Mouse (Mus musculus) limb, embryonic 10.5 days (tissue): ENCODE measurements around the gene Krt33a. TPM values are rescaled to one million over a fixed set of nuclear protein-coding genes. Genes with fewer than 3 reads are reported as not detected.

Experiments used
- DNase-seq: peaks from one replicate; pipeline ENCODE4 v3.0.0-alpha.2; 2017; ENCODE audit warnings: low spot score
- H3K27ac ChIP-seq: fragments of 300-500 bp; sonication (generic); 2 replicates; pipeline ENCODE4 v1.5.1; 2016; ENCODE audit warnings: mild to moderate bottlenecking
- H3K27me3 ChIP-seq: fragments of 300-500 bp; sonication (generic); 2 replicates; pipeline ENCODE4 v1.6.1; 2016; ENCODE audit warnings: low read depth, mild to moderate bottlenecking; ENCODE audit not compliant: poor library complexity, severe bottlenecking
- H3K36me3 ChIP-seq: fragments of 300-500 bp; sonication (generic); 2 replicates; pipeline ENCODE4 v1.6.1; 2016; ENCODE audit warnings: mild to moderate bottlenecking, moderate library complexity
- H3K4me1 ChIP-seq: fragments of 300-500 bp; sonication (generic); 2 replicates; pipeline ENCODE4 v1.6.1; 2016
- H3K4me3 ChIP-seq: fragments of 300-500 bp; sonication (generic); 2 replicates; pipeline ENCODE4 v1.5.1; 2016; ENCODE audit warnings: mild to moderate bottlenecking, moderate library complexity
- H3K9me3 ChIP-seq: fragments of 300-500 bp; sonication (generic); replicated peaks from 2 replicates; pipeline ENCODE4 v1.6.1; 2016; ENCODE audit warnings: mild to moderate bottlenecking
- WGBS: fragments of 180-500 bp; shearing (Covaris S2); methylation state at CpG from one replicate; pipeline ENCODE4 v1.1.7; 2016; 5-methylcytosine and 5-hydroxymethylcytosine counted together
- polyA plus RNA-seq: library from polyadenylated mRNA; unstranded; fragments of >200 nt; fragmentation: Nextera tagmentation; extraction: Ambion mirVana; gene quantifications from 2 replicates; pipeline ENCODE4 v1.2.1, GENCODE M21; 2016

The Krt33a gene
- polyA plus RNA-seq: not detected in 2 replicates

- DNase-seq: no peak
- Histone ChIP-seq H3K4me1 (no peaks in the 10 kb centered on the region), H3K36me3 (no peaks in the 10 kb centered on the region), H3K27ac (no peak within 1 kb of the TSS), H3K27me3 (no peaks in the 10 kb centered on the region), H3K9me3 (no peaks in the 10 kb centered on the region), H3K4me3 (no peak within 1 kb of the TSS)
- WGBS: 55% methylated on average over 4 of the region's 4 CpGs
Measured at GRCm38 (mm10) chr11:100016112-100016511, at the start of gene Krt33a. Gene Krt33a (minus strand): TSS chr11:100016212.

DNA sequence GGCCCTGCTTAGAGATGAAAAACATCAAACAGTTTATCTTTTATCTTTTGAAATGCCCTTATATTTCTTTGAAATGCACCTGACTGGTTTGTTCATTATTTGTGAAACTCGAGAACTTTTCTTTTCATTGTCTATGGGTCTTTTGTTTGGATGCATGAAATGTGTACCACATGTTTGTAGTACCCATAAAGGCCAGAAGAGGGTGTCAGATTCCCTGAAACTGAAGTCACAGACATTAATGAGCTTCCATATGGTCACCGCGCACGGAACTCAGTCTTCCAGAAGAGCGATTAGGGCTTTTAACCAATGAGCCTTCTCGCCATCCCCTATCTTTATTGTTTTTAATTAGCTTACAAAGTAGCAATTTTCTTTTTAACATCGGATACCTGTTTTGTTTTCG, 42.9 kb upstream of the Krt33a start:
- H3K36me3 ChIP-seq: no peaks in the 10 kb centered on the region
- no peaks in the 10 kb centered on the region for H3K27me3 ChIP-seq
- WGBS: 75% methylated on average over 8 of the region's 8 CpGs
- no peak overlapping the region for H3K4me3 ChIP-seq
- no peaks in the 10 kb centered on the region for H3K4me1 ChIP-seq
- H3K9me3 ChIP-seq: no peaks in the 10 kb centered on the region
- no peak overlapping the region for H3K27ac ChIP-seq
- no peak for DNase-seq

GRCm38 (mm10) chr11:100055686-100056655, 40.0 kb upstream of the Krt33a start:
- Histone ChIP-seq H3K4me1 (no peaks in the 10 kb centered on the region), H3K27me3 (no peaks in the 10 kb centered on the region), H3K36me3 (no peaks in the 10 kb centered on the region), H3K9me3 (no peaks in the 10 kb centered on the region), H3K4me3 (no peak overlapping the region), H3K27ac (no peak overlapping the region)
- no peak for DNase-seq
- 78% methylated on average over 9 of the region's 9 CpGs for WGBS

GRCm38 (mm10) chr11:100050451-100050850, 34.4 kb upstream of the Krt33a start, which contains the start of gene Krt31:
Gene Krt31 (minus strand): TSS chr11:100050551.
- H3K36me3 ChIP-seq: no peaks in the 10 kb centered on the region
- H3K27me3 ChIP-seq: no peaks in the 10 kb centered on the region
- no peak within 1 kb of the TSS for H3K27ac ChIP-seq
- H3K4me1 ChIP-seq: no peaks in the 10 kb centered on the region
- no peaks in the 10 kb centered on the region for H3K9me3 ChIP-seq
- 90% methylated on average over 3 of the region's 3 CpGs for WGBS
- DNase-seq: no peak
- H3K4me3 ChIP-seq: no peak within 1 kb of the TSS

DNA sequence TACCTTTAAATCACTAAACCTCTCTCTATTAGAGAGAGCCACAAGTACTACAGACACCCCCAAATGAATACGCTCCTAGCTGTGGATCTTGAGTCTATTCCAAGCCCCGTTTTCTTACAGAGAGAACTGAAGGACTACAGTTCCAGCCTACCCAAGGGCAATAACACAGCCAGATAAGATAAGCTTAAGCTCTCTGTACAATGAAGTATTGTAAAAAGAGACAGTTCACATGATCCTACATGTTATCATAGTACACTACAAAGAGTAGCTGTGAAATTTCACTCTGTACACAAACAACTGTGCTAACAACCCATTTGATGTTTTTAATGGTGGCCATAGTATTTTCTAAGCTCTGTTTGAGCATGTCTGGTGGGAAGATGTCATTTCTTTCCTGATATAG, 31.2 kb upstream of the Krt33a start:
- Histone ChIP-seq H3K36me3 (no peaks in the 10 kb centered on the region), H3K27ac (no peak overlapping the region), H3K27me3 (no peaks in the 10 kb centered on the region), H3K9me3 (no peaks in the 10 kb centered on the region), H3K4me1 (no peaks in the 10 kb centered on the region), H3K4me3 (no peak overlapping the region)
- no peak for DNase-seq
- WGBS: 91% methylated on average over 2 of the region's 2 CpGs

DNA sequence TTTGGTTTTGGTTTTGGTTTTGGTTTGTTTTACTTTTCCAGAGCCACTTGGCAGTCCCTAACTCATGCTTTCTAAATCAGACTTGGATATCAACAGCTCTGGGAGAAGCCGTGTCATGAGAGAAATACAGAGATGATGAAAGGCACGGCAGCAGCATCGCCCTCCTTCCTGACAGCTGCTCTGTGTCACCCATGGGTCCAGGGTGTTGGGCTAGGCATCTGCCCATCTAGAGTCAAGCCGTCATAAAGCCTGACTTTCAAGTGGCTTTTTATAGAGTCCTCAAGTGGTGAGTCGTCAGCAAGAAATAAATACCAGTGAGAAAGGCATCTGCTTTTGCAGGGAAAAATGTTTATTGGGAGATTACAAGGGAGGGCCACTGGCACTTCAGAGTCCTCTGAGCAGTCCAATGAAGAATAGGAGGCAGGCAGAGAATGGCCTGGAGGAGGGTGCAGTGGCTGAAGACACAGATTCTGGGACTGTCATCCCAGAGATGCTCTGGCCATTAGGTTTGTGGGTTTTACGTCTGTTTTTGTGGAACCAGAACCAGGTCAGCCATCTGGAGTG, 30.4 kb upstream of the Krt33a start:
- no peak overlapping the region for H3K27ac ChIP-seq
- no peaks in the 10 kb centered on the region for H3K4me1 ChIP-seq
- WGBS: 84% methylated on average over 6 of the region's 6 CpGs
- H3K36me3 ChIP-seq: no peaks in the 10 kb centered on the region
- no peak overlapping the region for H3K4me3 ChIP-seq
- no peaks in the 10 kb centered on the region for H3K9me3 ChIP-seq
- H3K27me3 ChIP-seq: no peaks in the 10 kb centered on the region
- no peak for DNase-seq

GRCm38 (mm10) chr11:100041454-100041853, 25.4 kb upstream of the Krt33a start, which contains the start of gene Krt34:
Gene Krt34 (minus strand): TSS chr11:100041554.
- DNase-seq: no peak
- Histone ChIP-seq H3K36me3 (no peaks in the 10 kb centered on the region), H3K4me1 (no peaks in the 10 kb centered on the region), H3K27me3 (no peaks in the 10 kb centered on the region), H3K9me3 (no peaks in the 10 kb centered on the region), H3K4me3 (no peak within 1 kb of the TSS), H3K27ac (no peak within 1 kb of the TSS)
- WGBS: 86% methylated on average over 6 of the region's 6 CpGs

GRCm38 (mm10) chr11:100029768-100030167, 13.8 kb upstream of the Krt33a start, which contains the start of gene Krt33b:
Gene Krt33b (minus strand): TSS chr11:100029868.
- DNase-seq: no peak
- Histone ChIP-seq H3K4me3 (no peak within 1 kb of the TSS), H3K4me1 (no peaks in the 10 kb centered on the region), H3K9me3 (no peaks in the 10 kb centered on the region), H3K27ac (no peak within 1 kb of the TSS), H3K36me3 (no peaks in the 10 kb centered on the region), H3K27me3 (no peaks in the 10 kb centered on the region)
- 94% methylated on average over 6 of the region's 6 CpGs for WGBS

DNA sequence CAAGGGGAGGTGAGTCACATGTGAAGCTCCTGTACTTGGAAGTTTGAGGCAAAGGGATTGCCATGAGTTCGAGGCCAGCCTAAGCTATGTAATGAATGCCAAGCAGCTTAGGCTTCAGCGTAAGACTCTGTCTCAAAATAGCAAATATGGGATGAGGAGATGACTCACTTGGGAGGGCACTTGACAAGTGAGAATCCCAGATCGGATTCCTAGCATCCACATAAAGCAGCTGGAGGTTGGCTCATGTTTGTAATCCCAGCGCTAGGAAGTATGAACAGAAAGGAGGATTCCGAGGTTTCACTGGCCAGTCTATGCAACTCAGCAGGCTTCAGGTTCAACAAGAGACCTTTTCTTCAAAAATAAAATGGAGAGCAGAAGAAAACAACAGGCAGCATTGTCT, 5.4 kb upstream of the Krt33a start:
- WGBS: 89% methylated on average over 5 of the region's 5 CpGs
- no peak overlapping the region for H3K27ac ChIP-seq
- no peak for DNase-seq
- H3K4me3 ChIP-seq: no peak overlapping the region
- no peaks in the 10 kb centered on the region for H3K36me3 ChIP-seq
- no peaks in the 10 kb centered on the region for H3K4me1 ChIP-seq
- H3K9me3 ChIP-seq: no peaks in the 10 kb centered on the region
- no peaks in the 10 kb centered on the region for H3K27me3 ChIP-seq

- DNase-seq: no peak
- Histone ChIP-seq H3K4me3 (no peak overlapping the region), H3K9me3 (no peaks in the 10 kb centered on the region), H3K27me3 (no peaks in the 10 kb centered on the region), H3K36me3 (no peaks in the 10 kb centered on the region), H3K4me1 (no peaks in the 10 kb centered on the region), H3K27ac (no peak overlapping the region)
- WGBS: 93% methylated on average over 1 of the region's 1 CpGs
Measured at GRCm38 (mm10) chr11:100019466-100019865, 3.5 kb upstream of the Krt33a start.

GRCm38 (mm10) chr11:100013691-100014171, 2.3 kb downstream of the Krt33a start:
- WGBS: 74% methylated on average over 4 of the region's 4 CpGs
- Histone ChIP-seq H3K27me3 (no peaks in the 10 kb centered on the region), H3K27ac (no peak overlapping the region), H3K4me1 (no peaks in the 10 kb centered on the region), H3K36me3 (no peaks in the 10 kb centered on the region), H3K4me3 (no peak overlapping the region), H3K9me3 (no peaks in the 10 kb centered on the region)
- DNase-seq: no peak

DNA sequence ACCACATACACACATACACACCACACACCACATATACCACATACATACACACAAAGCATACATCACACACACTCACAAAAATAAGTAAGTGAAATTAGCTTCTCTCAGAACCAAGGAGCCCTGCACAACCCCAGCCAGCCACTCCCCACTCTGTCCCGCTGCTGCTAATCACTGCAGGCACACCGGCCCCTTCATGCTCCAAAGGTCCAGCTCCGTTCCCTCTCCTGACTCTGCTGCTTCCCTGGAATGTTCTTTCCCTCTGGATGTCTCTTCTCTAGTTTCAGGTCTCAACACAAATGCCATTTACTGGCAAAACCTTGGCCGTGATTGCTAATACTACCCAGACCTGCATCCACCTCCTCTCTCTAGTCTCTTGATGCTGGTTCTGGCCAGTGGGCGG, 5.3 kb downstream of the Krt33a start:
- Histone ChIP-seq H3K9me3 (no peaks in the 10 kb centered on the region), H3K36me3 (no peaks in the 10 kb centered on the region), H3K27ac (no peak overlapping the region), H3K4me1 (no peaks in the 10 kb centered on the region), H3K27me3 (no peaks in the 10 kb centered on the region), H3K4me3 (no peak overlapping the region)
- WGBS: 88% methylated on average over 5 of the region's 5 CpGs
- no peak for DNase-seq

DNA sequence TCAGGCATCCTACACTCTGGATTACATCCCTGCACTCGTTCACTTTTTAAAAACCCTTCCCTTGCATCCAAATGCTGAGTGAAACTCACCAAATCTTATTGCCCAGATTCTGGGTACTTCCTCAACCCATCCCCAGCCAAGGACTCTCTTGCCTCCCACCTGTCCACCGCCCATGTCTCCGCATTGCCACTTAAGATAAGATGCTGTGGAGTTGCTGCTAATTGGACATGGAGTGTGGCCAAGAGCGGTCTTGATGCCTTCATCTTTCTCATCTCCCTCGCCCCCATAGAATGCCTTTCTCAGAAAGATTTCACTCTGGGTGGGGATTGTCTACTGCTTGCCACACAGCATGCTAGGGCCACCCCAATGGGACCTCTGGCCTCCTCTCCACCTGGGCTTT, 7.7 kb downstream of the Krt33a start:
- no peaks in the 10 kb centered on the region for H3K9me3 ChIP-seq
- no peak for DNase-seq
- no peaks in the 10 kb centered on the region for H3K4me1 ChIP-seq
- H3K36me3 ChIP-seq: no peaks in the 10 kb centered on the region
- WGBS: 91% methylated on average over 5 of the region's 5 CpGs
- H3K27me3 ChIP-seq: no peaks in the 10 kb centered on the region
- H3K27ac ChIP-seq: no peak overlapping the region
- H3K4me3 ChIP-seq: no peak overlapping the region
